Mouse (Mus musculus) liver, postnatal 0 days (tissue): ENCODE data around the gene Pde3a.

Experiments used
- CTCF ChIP-seq: sonication (generic); IDR thresholded peaks from 2 replicates; pipeline ENCODE4 v1.5.1; 2016; ENCODE audit warnings: antibody characterized with exemption, low read depth
- EP300 ChIP-seq: IDR thresholded peaks from 2 replicates; pipeline ENCODE4 v1.6.1; 2016; ENCODE audit warnings: antibody characterized with exemption, low read depth, mild to moderate bottlenecking

GRCm38 (mm10) chr6:141381473-141381872 is 132.4 kb downstream of the Pde3a start:
- TF ChIP-seq EP300 (no peak), CTCF (no peak)
